Mouse (Mus musculus): ENCODE data around the gene Tmem198b.
"Not testable (repeated sequence)": the region's sequence is repeated elsewhere in the genome, so short reads cannot be mapped to it uniquely, and the experiment has no call there.

Gene Tmem198b

GRCm38 (mm10) chr10:128804271-128805091, at the start of gene Tmem198b:
Tmem198b (minus strand) TSS chr10:128804370.
- peak; percentile 36 to 56 for DNase-seq (ENCODE audit: low spot score in 2 of 2)

GRCm38 (mm10) chr10:128850339-128850738, 46.2 kb upstream of the Tmem198b start:
- DNase-seq (ENCODE audit: low spot score in 2 of 2), result no peak

- DNase-seq (ENCODE audit: low spot score in 2 of 2), result no peak
These were observed 44.3 kb upstream of the Tmem198b start for GRCm38 (mm10) chr10:128848426-128848825.

GRCm38 (mm10) chr10:128846664-128847063, 42.5 kb upstream of the Tmem198b start:
- no peak for DNase-seq (ENCODE audit: low spot score in 2 of 2)

- DNase-seq (ENCODE audit: low spot score in 2 of 2), result no peak
These were observed 41.3 kb upstream of the Tmem198b start for GRCm38 (mm10) chr10:128845516-128845915.

- no peak for DNase-seq (ENCODE audit: low spot score in 2 of 2)
These were observed 39.1 kb upstream of the Tmem198b start for GRCm38 (mm10) chr10:128843260-128843659.

- DNase-seq (ENCODE audit: low spot score in 2 of 2), result no peak
These were observed 36.4 kb upstream of the Tmem198b start for GRCm38 (mm10) chr10:128840612-128841011.

- DNase-seq (ENCODE audit: low spot score in 2 of 2), result no peak
These were observed 35.3 kb upstream of the Tmem198b start for GRCm38 (mm10) chr10:128839434-128839833.

- no peak for DNase-seq (ENCODE audit: low spot score in 2 of 2)
These were observed 33.2 kb upstream of the Tmem198b start for GRCm38 (mm10) chr10:128837400-128837799.

- no peak for DNase-seq (ENCODE audit: low spot score in 2 of 2)
These were observed 19.7 kb upstream of the Tmem198b start for GRCm38 (mm10) chr10:128823821-128824220.

- DNase-seq (ENCODE audit: low spot score in 2 of 2), result not testable (repeated sequence)
These were observed 18.9 kb upstream of the Tmem198b start for GRCm38 (mm10) chr10:128823087-128823486.

- no peak for DNase-seq (ENCODE audit: low spot score in 2 of 2)
These were observed 18.0 kb upstream of the Tmem198b start for GRCm38 (mm10) chr10:128822135-128822534.

GRCm38 (mm10) chr10:128821358-128822056, 17.3 kb upstream of the Tmem198b start, which contains the start of gene Ormdl2:
Ormdl2 (minus strand) TSS chr10:128821645.
- peak; percentile 99 for DNase-seq (ENCODE audit: low spot score in 2 of 2)

GRCm38 (mm10) chr10:128820217-128820616, 16.0 kb upstream of the Tmem198b start:
- DNase-seq (ENCODE audit: low spot score in 2 of 2), result no peak

GRCm38 (mm10) chr10:128817033-128817432, 12.9 kb upstream of the Tmem198b start, which contains the start of gene Sarnp:
Sarnp (plus strand) TSS chr10:128817333.
- DNase-seq (ENCODE audit: low spot score in 2 of 2), result no peak

- DNase-seq (ENCODE audit: low spot score in 2 of 2), result no peak
These were observed 2.8 kb upstream of the Tmem198b start for GRCm38 (mm10) chr10:128807018-128807417.

GRCm38 (mm10) chr10:128806086-128806485, 1.9 kb upstream of the Tmem198b start:
- no peak for DNase-seq (ENCODE audit: low spot score in 2 of 2)

- peak; percentile 92 to 96 for DNase-seq (ENCODE audit: low spot score in 2 of 2)
These were observed 1.2 kb upstream of the Tmem198b start for GRCm38 (mm10) chr10:128805092-128806000.

GRCm38 (mm10) chr10:128803771-128804270, 349 bp downstream of the Tmem198b start, which contains the start of gene Dnajc14:
Dnajc14 (plus strand) TSS chr10:128804062.
- DNase-seq (ENCODE audit: low spot score in 2 of 2), result peak; percentile 58 to 60

- no peak for DNase-seq (ENCODE audit: low spot score in 2 of 2)
These were observed 809 bp downstream of the Tmem198b start for GRCm38 (mm10) chr10:128803361-128803760.

GRCm38 (mm10) chr10:128802956-128803355, 1.2 kb downstream of the Tmem198b start:
- DNase-seq (ENCODE audit: low spot score in 2 of 2), result no peak
